Comparison of ENCODE assay signal across 17 mouse cellular contexts in the genomic region with DNA sequence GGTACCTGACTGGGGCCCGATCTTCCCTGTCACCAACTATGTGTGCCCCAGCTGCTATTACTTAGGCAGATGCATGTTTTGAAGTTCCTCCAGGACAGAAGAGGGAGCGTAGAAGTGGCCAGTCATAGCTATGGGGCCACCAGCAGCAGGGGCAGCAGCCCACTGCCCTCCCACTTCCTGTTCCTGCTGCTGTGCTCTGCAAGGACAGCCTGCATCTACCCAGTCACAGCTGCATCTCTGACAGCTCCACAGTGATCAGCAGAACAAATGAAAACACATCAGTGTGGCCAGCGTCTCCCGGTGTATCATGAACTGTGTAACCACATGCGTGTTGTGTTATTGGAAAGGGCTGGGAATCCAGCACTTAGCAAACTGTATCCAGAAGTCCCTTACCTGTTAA.
DNase-seq lines count a peak whose midpoint lies in the region; ATAC-seq lines count a peak whose summit lies in the region.
"Had no signal": no experiment of that assay in that cellular context is flagged by ENCODE, and none has a peak within 500 bp of the region (broad histone marks: within the 10 kb centered on the region; RNA-seq: fewer than 3 reads in every experiment).

No protein-coding gene starts in this region.

- no peak overlapping the region for H3K4me3 ChIP-seq in heart, embryonic 12.5 days
- no peak overlapping the region for H3K4me3 ChIP-seq in lung, embryonic 15.5 days
- no peak overlapping the region for H3K4me3 ChIP-seq in midbrain, embryonic 11.5 days (ENCODE audit: low read depth, low read length)
- no peak overlapping the region for H3K4me3 ChIP-seq in midbrain, embryonic 16.5 days (ENCODE audit: low read depth, low read length)
- H3K4me3 ChIP-seq: embryonic facial prominence, embryonic 13.5 days; forebrain, embryonic 12.5 days; hindbrain, embryonic 13.5 days; intestine, embryonic 15.5 days had no signal

- H3K4me2 ChIP-seq in heart, embryonic 12.5 days, result no peak overlapping the region
- no peak overlapping the region for H3K4me2 ChIP-seq in lung, embryonic 15.5 days
- no peak overlapping the region for H3K4me2 ChIP-seq in midbrain, embryonic 11.5 days
- no peak overlapping the region for H3K4me2 ChIP-seq in midbrain, embryonic 16.5 days (ENCODE audit: low read length)
- H3K4me2 ChIP-seq: embryonic facial prominence, embryonic 13.5 days; forebrain, embryonic 12.5 days; hindbrain, embryonic 13.5 days; intestine, embryonic 15.5 days had no signal

- no peak overlapping the region for H3K9ac ChIP-seq in heart, embryonic 12.5 days
- no peak overlapping the region for H3K9ac ChIP-seq in lung, embryonic 15.5 days
- no peak overlapping the region for H3K9ac ChIP-seq in midbrain, embryonic 11.5 days (ENCODE audit: low read length)
- no peak overlapping the region for H3K9ac ChIP-seq in midbrain, embryonic 16.5 days (ENCODE audit: low read depth, low read length)
- H3K9ac ChIP-seq: embryonic facial prominence, embryonic 13.5 days; forebrain, embryonic 12.5 days; hindbrain, embryonic 13.5 days; intestine, embryonic 15.5 days had no signal

- H3K9me3 ChIP-seq in heart, embryonic 12.5 days (replicated peaks), result no peaks in the 10 kb centered on the region
- H3K9me3 ChIP-seq in lung, embryonic 15.5 days, result no peaks in the 10 kb centered on the region
- H3K9me3 ChIP-seq in midbrain, embryonic 11.5 days (ENCODE audit: control insufficient read depth, low read length), result no peaks in the 10 kb centered on the region
- H3K9me3 ChIP-seq in midbrain, embryonic 16.5 days (replicated peaks; ENCODE audit: control insufficient read depth, low read length, poor library complexity, severe bottlenecking), result no peaks in the 10 kb centered on the region
- H3K9me3 ChIP-seq: embryonic facial prominence, embryonic 13.5 days; forebrain, embryonic 12.5 days; hindbrain, embryonic 13.5 days; intestine, embryonic 15.5 days had no signal

- peaks cover 10% of the 10 kb centered on the region; the same call in 1 of the 2 replicates for H3K4me1 ChIP-seq in heart, embryonic 12.5 days (replicated peaks)
- peaks cover 10% of the 10 kb centered on the region; the same call in 1 of the 2 replicates for H3K4me1 ChIP-seq in lung, embryonic 15.5 days
- H3K4me1 ChIP-seq in midbrain, embryonic 11.5 days (ENCODE audit: control insufficient read depth, insufficient read depth, low read length), result peaks cover 9% of the 10 kb centered on the region
- peaks cover 9% of the 10 kb centered on the region for H3K4me1 ChIP-seq in midbrain, embryonic 16.5 days (ENCODE audit: control insufficient read depth, insufficient read depth, low read length)
- H3K4me1 ChIP-seq: intestine, embryonic 15.5 days had no signal

- H3K36me3 ChIP-seq in heart, embryonic 12.5 days, result no peaks in the 10 kb centered on the region
- no peaks in the 10 kb centered on the region for H3K36me3 ChIP-seq in lung, embryonic 15.5 days
- H3K36me3 ChIP-seq in midbrain, embryonic 11.5 days (ENCODE audit: control insufficient read depth, insufficient read depth, low read length), result no peaks in the 10 kb centered on the region
- no peaks in the 10 kb centered on the region for H3K36me3 ChIP-seq in midbrain, embryonic 16.5 days (ENCODE audit: control insufficient read depth, insufficient read depth, low read length)
- H3K36me3 ChIP-seq: embryonic facial prominence, embryonic 13.5 days; forebrain, embryonic 12.5 days; hindbrain, embryonic 13.5 days; intestine, embryonic 15.5 days had no signal

- no peak overlapping the region for H3K27ac ChIP-seq in heart, embryonic 12.5 days (ENCODE audit: poor library complexity, severe bottlenecking)
- H3K27ac ChIP-seq in lung, embryonic 15.5 days, result no peak overlapping the region
- no peak overlapping the region for H3K27ac ChIP-seq in midbrain, embryonic 11.5 days (ENCODE audit: low read depth, low read length)
- no peak overlapping the region for H3K27ac ChIP-seq in midbrain, embryonic 16.5 days (ENCODE audit: low read length)
- H3K27ac ChIP-seq: embryonic facial prominence, embryonic 13.5 days; forebrain, embryonic 12.5 days; hindbrain, embryonic 13.5 days; intestine, embryonic 15.5 days had no signal

- DNase-seq in heart, adult 11 months, result peak; percentile 89
- no peak for DNase-seq in lung, postnatal 4 days
- peak; percentile 69 for DNase-seq in midbrain, embryonic 11.5 days (ENCODE audit: low spot score, missing footprints)
- no peak for DNase-seq in urinary bladder, postnatal 14 days (ENCODE audit: low spot score)
- DNase-seq: adrenal gland, adult 2 months; adrenal gland, postnatal 25 days; cerebellum, adult 18-20 months; cerebellum, adult 9-11 months; heart, postnatal 10 days; heart, postnatal 4 days had no signal

- WGBS in heart, embryonic 12.5 days, result 53% methylated on average over 5 of the region's 5 CpGs
- 23% methylated on average over 5 of the region's 5 CpGs for WGBS in lung, embryonic 15.5 days
- WGBS in midbrain, embryonic 11.5 days, result 87% methylated on average over 5 of the region's 5 CpGs
- 84% methylated on average over 5 of the region's 5 CpGs for WGBS in midbrain, embryonic 16.5 days

- peaks cover 16% of the 10 kb centered on the region; the same call in 1 of the 2 replicates for H3K27me3 ChIP-seq in heart, embryonic 12.5 days (replicated peaks)
- no peaks in the 10 kb centered on the region for H3K27me3 ChIP-seq in lung, embryonic 15.5 days
- H3K27me3 ChIP-seq in midbrain, embryonic 11.5 days (ENCODE audit: control insufficient read depth, insufficient read depth, low read length), result no peaks in the 10 kb centered on the region
- H3K27me3 ChIP-seq in midbrain, embryonic 16.5 days (ENCODE audit: control insufficient read depth, insufficient read depth, low read depth, low read length), result no peaks in the 10 kb centered on the region
- H3K27me3 ChIP-seq: intestine, embryonic 15.5 days had no signal

- ATAC-seq in heart, embryonic 12.5 days (ENCODE audit: insufficient number of reproducible peaks, low FRiP score), result no peak; the same call in 1 of the 2 replicates
- peak; percentile 24; the same call in 1 of the 2 replicates for ATAC-seq in lung, embryonic 15.5 days (ENCODE audit: borderline replicate concordance, extremely low read depth, low FRiP score, low TSS enrichment)
- ATAC-seq in midbrain, embryonic 11.5 days (ENCODE audit: low FRiP score), result no peak
- ATAC-seq in midbrain, embryonic 16.5 days, result no peak
- ATAC-seq: intestine, embryonic 15.5 days had no signal

Comparison
In these comparisons a context has a peak if more than half of its experiments do, and no peak if none do; other contexts are left out.
1. DNase-seq: peak in heart, adult 11 months (single experiment) and midbrain, embryonic 11.5 days (single experiment); none in lung, postnatal 4 days (0 of 2) and urinary bladder, postnatal 14 days (single experiment).